Mouse (Mus musculus) B cell, adult (primary cell): ENCODE measurements around the gene B3gat3. TPM values are rescaled to one million over a fixed set of nuclear protein-coding genes. Genes with fewer than 3 reads are reported as not detected.

Experiments
- total RNA-seq: library from RNA; stranded (reverse); gene quantifications from 4 replicates; pipeline ENCODE4 v1.2.4, GENCODE M21; 2023; ENCODE audit not compliant: inconsistent age

Gene B3gat3
- 64.7 to 70.7 TPM (median 65.6 TPM) in 4 replicates for total RNA-seq

DNA sequence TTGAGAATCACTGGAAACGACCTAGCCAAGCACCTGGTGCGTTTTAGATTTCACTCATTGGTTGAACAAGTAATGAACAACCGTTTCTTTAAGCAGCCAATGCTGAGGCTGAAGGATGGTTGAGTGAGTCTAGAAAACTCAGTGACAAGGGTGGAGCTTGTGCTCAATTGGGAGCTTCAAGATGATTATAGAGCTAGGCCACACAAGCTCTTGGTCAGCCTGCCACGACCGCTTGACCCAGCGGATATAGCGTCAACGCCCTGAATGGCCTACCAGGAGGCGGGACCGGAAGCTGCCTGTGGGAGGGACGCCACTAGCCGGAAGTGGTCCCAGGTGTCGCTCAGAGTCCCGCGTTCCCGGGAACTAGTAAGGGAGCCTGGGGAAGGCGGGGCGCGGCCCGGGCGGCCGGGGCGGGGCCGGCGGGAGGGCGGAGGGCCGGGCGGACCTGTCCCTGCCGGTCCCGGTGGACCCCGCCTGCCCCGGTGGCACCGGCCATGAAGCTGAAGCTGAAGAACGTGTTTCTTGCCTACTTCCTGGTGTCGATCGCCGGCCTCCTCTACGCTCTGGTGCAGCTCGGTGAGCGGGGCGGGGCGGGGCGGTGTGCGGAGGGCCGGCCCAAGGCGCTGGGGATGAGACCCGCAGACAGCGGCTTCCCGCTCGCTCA lies at the start of gene B3gat3:
TSS of gene B3gat3 (plus strand) at position 302 of the 664 bp plus-strand sequence.

GRCm38 (mm10) chr19:8871267-8872186 lies 48.6 kb upstream of the B3gat3 start, which contains the start of gene Ubxn1:
TSS of gene Ubxn1 (plus strand) at chr19:8871496.

DNA sequence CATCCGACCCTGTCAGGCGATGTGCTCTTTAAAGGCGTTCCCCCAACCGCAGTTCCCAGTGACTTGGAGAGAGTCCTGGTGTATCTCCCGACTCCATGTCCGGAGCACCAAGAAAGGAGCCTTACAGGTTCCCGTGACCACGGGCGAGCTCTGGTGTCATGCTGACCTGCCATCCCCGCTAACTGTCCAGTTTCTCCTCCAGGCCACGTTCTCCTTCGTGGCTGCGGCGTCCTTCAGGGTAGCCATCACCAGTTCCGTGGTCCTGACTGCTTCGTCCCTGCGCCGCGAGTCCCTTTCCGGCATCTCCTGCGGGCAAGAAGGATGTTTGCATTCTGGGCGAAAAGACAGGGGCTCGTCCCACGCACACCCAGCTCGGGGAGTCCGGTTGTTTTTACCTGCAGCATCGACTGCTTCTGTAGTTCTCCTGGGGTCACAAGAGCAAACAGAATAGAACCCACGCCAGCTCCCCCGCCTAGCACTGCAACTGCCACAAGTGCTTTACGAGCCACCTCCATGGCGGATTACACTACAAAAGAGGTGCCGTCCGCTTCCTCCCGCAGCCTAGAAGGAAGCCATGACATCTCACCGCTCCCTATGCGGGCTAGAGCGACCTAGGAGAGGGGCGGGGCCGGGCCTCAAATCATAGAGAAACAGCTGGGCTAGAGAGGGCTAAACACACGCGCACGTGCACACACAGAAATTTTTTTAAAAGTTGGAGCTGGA lies 39.7 kb upstream of the B3gat3 start, which contains the start of gene Uqcc3:
TSS of gene Uqcc3 (minus strand) at position 613 of the 723 bp plus-strand sequence.

GRCm38 (mm10) chr19:8883616-8884015 lies 36.6 kb upstream of the B3gat3 start, which contains the start of the genes Lbhd1 and Gm49403:
TSS of gene Lbhd1 (plus strand) at chr19:8883732.
TSS of gene Gm49403 (plus strand) at chr19:8883930.

GRCm38 (mm10) chr19:8888511-8889385 lies 31.4 kb upstream of the B3gat3 start, which contains the start of the genes 1810009A15Rik and Gm49416:
TSS of gene 1810009A15Rik (plus strand) at chr19:8888853.
TSS of gene Gm49416 (plus strand) at chr19:8888926.

GRCm38 (mm10) chr19:8892829-8893766 lies 27.1 kb upstream of the B3gat3 start, which contains the start of gene Ints5:
TSS of gene Ints5 (plus strand) at chr19:8893005.

GRCm38 (mm10) chr19:8897865-8898495 lies 22.2 kb upstream of the B3gat3 start, which contains the start of gene Ganab:
TSS of gene Ganab (plus strand) at chr19:8898071.

GRCm38 (mm10) chr19:8929224-8930088 lies 9.3 kb downstream of the B3gat3 start, which contains the start of the genes Rom1 and Eml3:
TSS of gene Rom1 (minus strand) at chr19:8929356.
TSS of gene Eml3 (plus strand) at chr19:8929552.

DNA sequence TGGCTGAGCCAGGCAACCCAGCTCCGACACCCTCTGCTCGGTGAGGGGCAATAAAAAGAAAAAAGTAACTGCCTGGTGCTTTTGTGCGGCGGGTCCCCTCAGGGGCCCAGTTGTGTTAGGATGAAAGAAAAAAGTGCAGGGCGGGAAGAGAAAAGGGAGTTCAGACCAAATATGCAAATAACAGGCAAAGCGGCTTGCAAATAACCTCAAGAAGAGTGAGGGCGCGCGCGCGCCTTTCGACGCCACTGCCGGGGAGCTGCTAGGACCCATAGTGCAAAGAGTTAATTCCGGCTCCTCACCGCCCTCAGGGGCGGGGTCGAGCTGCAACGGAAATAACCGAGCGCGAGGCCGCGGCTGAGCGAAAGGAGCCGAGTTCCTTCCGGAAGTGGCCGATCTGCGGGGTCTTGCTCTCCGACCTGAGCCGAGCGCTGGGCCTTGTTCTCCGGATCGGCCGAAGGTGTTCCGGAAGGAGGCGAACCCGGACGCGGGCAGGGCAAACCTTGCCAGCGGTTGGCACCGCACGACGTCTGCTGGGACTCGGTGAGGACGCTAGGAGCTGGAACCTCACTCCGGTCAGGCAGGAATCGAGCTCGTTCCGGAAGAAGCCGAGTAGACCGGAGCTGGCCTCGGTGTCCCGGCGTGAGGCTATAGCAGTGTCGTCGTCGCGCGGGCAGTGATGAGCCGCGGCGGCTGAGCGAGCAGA lies 21.5 kb downstream of the B3gat3 start, which contains the start of gene Mta2:
TSS of gene Mta2 (plus strand) at position 361 of the 703 bp plus-strand sequence.

DNA sequence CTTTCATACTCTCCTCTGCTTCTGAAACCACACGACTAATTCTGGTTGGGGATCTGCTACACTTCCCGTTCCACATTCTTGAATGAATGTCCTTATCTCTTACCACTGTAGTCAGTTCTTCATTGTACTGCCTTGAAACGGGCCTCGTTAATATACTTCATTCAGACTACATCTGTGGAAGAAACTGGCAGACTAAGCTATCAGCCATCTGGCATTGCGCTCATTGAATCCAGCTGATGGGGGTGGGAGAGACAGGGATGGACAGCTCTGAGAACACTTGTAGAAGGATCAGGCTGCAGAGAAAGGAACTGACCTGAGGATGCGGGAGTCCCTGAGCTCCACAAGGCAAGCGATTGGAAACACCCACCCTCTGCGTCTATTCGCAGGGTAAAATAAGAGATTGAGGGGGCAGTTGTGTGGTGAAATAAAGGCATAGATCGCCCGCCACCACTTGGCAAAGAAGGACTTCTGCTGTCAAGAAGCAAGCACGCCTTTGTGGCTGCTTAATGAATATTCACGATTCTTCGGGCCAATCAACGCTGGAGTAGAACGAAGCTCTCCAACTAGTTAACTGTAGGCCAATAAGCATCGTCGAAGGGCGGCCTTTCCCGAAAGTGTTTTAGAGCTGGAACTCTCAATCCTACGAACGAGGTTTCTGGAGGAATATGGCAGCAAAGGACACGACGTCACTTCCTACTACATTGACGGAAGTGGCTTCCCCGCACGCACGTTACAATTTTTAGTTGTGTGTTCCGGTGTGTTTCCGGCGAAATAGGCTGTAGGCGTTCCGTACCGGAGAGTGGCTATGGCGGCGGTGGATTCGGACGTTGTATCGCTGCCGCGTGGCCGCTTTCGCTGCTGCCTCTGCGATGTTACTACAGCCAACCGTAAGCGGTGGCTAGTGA lies 33.2 kb downstream of the B3gat3 start, which contains the start of gene Tut1:
TSS of gene Tut1 (plus strand) at position 713 of the 905 bp plus-strand sequence.

DNA sequence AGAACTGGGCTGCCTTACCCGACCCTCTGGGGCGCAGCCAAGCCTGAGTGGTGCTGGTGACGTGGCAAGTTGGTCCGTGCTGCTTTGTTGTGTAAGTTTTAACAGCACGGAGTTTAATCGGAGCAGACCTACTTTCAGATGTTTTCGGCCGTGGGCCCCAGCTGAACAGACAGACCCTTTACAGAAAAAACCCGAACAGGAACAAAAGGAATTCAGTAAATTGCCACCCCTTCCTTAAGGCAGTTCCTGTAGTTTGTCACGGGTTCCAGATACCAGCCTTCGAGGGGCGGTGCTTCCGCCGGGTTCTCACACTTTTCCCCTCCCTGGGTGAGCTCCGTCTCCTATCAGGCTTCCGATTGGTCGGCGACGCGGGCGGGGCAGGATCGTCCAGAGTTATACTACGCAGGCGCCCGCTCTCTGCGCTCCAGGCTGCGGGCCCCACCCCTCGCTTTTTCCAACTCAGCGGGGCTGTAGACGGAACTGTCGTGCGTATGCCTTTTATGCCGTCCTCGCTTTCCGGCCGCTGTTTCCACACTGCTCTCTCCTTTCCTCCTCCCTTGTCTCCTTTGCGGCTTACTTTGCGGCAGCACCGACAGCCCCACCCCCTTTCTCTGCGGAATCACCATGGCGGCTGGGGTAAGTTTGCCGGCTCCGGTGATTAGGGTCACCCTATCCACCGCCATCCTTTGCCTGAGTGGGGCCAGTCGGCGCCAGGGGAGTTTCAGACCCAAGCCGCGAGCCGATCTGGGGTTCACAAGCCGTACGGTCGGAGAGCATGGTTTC lies 46.6 kb downstream of the B3gat3 start, which contains the start of gene Eef1g:
TSS of gene Eef1g (plus strand) at position 452 of the 783 bp plus-strand sequence.

